Mouse (Mus musculus) cerebellum, postnatal 25 days (tissue): ENCODE measurements at regions not wholly inside any gene's neighbourhood (a gene's known extent, or its start where the extent isn't known, plus 50 kb on each side); places are given as distances from the start of the nearest gene placed in this dataset.
A peak's percentile ranks its signal among the peaks of the same experiment; 100 is the strongest.

Experiments used
- DNase-seq, 2 experiments: peaks; one replicate each; pipeline ENCODE4 v3.0.0; 2021; ENCODE audit warnings: mixed read lengths in 2 of 2

DNA sequence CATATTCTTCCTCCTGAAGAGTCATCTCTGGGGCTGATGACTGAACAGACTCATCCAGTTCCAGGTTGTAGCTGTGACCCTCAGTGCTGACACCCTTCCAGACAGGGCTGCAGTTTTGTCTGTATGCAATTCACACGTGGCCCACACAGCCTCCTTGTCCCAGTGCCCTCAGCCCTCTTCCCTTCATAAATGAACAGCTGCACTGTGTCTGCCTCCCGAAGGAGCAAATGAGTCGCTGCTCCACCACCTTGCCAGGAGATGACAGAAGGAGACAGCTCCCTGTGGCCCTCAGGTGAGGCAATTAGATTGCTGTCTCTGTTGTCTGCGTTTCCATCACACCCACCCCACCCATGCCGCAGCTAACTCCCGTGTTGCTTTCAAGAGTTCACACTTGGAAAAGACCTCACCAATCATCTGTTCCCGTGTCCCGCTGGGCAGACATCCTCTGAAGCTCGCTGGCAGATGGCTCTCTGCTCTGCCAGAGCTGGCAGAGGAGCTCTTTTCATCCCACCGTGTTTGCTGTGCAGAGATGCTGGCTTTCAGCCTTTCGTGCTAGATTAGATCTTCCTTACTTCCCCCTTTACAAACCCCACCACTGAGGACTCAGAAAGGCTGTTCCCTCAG lies 135.5 kb upstream of the Slc35f3 start:
- peak; percentile 88 to 89 for DNase-seq

DNA sequence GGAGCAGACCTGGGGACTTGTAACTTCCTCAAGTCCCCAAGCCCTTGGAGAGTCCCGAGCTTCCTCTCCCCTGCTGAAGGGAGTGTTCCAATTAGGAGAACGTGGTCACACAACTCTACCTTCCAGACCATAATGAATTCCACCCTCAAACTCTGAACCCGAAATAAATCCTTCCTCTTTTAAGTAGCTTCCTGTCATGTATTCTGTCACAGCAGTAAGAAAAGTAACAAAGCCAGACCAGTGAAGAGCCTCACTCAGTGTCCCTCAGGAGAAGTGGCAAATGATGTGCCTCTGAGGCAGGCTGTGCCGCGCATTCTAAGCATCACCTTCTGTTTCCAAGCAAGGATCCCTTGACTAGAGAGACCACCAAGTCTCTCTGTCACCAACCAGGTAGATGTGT lies 134.4 kb upstream of the Slc35f3 start:
- DNase-seq, result no peak

DNA sequence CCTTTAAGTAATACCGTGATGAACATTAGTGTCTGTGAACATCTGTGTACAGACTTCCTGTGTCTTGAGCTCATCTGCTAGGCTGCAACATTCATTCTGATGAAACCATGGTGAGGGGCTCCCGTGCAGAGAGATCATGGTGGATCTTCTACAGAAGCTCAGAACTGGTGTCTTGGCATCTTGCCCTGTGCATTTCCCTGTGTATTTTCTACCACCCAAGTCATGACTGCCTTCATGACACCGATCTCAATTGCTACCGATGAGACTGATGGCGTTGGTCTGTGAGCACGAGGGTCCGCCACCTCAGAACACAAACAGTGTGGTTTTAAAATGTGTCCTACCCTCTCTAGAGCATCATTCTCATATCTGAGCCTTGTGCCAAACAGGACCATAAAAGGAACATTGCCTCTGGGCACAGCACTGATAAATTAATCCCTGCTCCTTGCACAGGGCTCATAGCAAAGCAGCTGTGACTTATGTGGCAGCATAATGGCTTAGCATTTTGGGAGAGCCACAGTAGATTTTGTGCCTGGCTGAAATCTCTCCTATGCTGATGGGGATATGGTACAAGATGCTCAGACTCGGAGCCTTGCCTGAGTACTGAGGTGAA lies 132.8 kb upstream of the Slc35f3 start:
- no peak for DNase-seq

DNA sequence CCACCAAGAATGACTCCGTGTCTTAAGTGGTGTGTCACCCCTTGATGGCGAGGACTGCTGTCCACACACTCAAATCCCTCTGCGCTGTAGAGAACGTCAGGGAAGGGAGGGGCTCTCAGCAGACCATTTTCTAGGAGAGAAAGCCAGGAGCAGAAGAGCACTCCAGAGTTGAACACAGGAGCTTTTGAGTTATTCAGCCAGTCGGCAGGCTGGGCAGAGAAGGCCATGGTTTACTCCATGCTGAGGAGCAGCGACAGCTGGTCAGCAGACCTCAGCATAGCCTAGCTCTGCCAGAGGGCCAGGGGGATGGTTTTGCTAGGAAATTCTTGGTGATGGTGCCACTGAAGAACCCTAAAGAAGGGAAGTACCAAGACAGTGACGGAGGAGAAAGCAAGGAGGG lies 132.0 kb upstream of the Slc35f3 start:
- no peak for DNase-seq

DNA sequence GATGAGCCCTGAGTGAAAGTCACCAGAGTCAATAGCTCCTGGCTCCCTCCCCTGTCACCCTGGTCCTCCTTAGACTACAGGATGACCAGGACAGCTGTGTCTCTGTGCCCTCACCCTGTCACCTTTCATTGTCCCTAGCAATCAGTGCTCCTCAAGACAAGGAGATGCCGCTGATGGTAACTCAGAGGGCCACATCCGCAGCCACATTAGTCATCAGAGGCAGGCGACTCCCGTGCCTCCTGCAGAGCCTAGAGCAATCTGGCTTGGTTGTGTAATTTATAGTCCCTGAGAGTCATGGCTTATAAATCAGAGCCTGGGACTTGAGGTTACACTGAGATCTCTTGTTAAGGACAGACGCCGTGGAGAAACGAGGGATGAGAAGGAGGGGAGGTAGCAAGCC lies 123.9 kb upstream of the Slc35f3 start:
- peak; percentile 52 to 59 for DNase-seq

DNA sequence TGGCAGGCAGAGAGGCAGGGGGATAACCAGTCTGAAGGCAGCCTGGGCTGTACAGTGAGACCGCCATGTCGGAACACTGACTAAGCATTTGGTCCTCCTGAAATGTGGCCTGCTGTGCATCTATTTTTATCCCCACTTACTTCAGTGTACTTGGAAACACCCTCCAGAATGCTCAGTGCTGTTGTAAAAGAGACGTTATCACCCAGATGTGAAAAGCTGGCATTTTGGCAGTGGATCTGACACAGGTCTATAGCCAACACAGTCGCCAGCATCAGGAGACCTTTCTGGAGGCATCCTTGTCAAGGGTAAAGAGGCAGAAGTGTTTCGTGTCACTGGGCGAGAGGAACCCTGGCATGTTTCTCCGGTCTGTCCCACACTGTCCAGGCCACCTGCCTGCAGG lies 122.1 kb upstream of the Slc35f3 start:
- DNase-seq, result no peak

DNA sequence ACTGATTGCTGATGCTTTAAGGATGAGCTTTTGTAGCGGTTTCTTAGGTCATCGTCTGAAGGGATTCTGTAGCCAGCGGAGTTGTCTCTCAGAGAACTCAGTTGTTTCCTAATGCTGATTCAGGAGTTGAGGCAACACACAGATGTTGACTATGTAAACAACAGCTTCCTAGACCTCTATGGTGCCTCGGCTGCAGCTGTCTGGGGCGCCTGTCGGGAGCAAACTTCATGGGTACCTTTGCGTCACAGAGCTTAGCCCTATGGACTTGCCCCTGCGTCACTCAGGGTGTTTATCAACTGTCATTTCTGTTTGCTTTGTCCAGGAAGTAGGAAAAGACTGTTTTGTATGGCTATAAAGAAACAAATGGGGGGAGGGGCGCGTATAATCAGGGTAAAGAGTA lies 120.5 kb upstream of the Slc35f3 start:
- DNase-seq, result no peak

DNA sequence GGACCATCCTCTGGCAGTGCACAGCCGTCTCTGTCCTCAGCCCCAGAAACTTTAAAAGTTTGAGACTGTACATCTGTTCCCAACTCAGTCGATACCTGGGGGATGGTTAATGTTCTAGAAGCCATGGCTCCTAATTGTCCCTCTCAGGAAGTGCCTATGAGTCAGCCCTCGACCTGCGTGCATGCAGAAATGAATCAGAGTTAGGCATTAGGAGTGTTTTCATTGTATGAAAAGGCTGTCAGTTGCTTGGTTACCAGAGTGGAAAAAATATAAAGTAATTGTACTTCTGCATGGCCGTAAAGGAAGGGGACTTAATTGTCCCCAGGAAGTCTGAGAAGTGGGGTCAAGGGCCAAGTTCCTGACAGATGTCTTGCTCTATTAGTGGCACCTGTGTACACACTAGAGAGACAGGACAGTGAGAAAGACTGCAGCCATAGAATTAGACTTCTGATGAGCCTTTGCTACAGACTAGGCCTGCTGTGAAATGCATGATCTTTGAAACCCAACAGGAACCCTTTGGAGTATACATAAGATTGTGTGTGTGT lies 109.5 kb upstream of the Slc35f3 start:
- no peak for DNase-seq

DNA sequence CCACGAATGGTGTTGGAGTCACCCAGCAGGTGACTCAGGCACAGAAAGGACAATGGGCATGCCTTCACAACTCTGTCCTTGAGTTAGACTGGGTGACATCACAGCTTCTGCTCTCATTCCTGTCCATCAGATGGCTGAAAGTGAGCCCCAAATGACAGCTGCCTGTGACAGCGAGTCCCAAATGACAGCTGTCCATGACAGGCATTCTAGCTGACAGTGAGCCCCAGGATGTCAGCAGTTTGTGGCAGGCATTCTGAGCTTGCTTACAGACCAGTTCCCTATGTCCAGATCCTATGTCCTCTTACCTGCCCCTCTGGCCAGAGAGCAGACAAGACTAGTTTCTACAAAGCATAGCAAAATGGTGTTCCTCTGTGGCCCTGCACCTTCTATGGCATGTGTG lies 102.7 kb upstream of the Slc35f3 start:
- DNase-seq, result no peak

DNA sequence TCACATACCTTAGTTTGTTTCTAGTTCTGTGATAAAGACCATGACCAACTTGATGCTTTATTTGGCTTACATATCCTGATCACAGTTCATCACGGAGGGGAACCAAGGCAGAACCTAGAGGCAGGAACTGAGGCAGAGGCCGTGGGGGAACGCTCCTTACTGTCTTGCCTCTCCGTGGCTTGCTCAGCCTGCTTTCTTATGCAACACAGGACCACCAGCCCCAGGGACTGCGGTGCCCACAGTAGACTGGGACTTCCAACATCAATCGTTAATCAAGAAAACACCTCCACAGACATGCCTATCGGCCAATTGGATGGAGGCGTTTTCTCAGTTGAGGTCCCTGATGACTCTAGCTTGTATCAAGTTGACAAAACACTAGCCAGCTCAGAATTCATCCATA lies 87.8 kb upstream of the Slc35f3 start:
- DNase-seq, result no peak

DNA sequence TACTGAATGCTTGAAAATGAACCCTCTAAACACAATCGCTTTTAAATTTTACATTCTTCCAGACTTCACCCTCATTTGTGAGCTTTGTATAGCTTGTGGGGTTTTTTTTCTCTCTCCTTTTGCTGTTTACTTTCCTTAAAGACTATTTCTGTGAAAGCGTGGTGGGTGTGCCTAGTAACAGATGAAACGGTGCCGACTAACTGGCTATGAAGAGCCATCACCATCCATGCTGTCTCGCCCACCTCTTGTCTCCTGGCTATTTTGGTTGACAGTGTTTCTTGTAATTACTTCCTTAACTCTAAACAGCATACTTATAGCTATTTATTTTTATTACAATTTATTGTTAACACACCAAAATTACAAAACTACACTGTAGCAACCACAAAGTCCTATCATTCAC lies 85.6 kb upstream of the Slc35f3 start:
- DNase-seq, result no peak

DNA sequence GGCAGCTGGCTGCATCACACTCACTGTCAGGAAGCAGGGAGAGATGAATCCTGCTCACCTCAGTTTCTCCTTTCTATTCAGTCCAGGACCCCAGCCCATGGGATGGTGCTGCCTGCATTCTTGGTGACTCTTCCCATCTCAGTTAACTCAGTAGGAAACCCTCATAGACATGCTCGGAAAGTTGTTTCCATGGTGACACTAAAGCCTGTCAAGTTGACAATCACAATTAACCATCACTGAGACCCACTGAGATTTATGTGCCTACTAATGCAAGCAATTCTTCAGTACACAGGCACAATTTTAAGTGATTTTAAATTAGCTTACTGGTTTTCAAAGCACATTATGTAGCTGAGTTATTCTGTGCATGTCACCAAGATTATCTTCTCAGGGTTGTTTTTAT lies 83.8 kb upstream of the Slc35f3 start:
- no peak for DNase-seq

DNA sequence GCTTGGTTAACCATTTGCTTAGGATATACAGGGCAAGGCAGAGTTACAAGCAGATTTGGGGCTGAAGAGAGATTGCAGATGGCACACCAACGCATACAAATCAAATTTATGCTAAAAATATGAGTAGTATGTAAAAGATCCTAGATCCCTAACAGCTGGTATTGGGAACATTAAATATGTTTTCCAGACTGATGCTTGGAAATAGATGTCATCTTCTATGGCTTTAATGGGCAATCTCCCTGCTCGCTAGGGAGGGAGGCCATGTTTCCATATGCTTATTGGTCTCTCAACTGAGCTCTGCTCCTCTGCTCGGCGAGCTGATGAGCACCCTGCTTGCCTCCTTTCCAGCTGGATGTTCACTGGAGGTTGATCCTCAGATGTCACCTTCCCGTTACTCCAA lies 82.0 kb upstream of the Slc35f3 start:
- DNase-seq, result no peak

DNA sequence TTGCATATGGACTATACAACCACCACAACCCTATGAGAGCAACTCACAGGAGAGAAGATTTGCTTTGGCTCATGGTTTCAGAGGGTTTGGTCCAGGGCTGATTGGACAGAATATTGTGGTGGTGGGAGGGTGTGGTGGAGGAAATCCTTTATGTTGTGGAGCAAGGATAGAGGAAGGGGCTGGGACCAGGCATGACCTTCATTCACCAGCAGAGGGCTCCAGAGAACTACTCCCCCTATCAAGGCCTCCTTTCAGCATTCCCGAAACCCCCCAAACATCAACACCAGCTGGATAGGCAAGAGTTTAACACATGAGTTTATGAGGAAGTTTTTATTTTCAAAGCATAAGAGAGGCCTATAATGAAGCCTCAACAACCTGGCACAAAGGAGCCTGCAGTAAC lies 76.7 kb upstream of the Slc35f3 start:
- no peak for DNase-seq

DNA sequence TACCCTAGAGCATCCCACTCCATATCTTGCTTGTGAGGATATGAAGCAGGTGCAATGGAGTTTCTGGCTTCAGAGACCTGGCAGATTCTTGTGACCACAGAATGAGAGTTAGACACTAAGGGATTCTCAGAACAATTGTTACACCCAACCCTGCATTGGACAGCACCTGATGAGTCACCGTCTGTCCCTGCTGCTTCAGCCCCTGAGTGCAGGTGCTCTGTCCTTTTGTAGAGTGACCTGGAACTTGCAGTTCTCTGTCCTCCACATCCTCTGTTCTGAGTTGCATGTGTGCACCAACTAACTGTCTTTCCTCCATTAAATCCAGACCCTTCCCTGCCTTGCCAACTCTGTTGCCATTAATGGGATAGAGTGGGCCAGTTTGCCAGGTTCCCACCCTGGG lies 66.6 kb upstream of the Slc35f3 start:
- DNase-seq, result peak; percentile 65 to 67

DNA sequence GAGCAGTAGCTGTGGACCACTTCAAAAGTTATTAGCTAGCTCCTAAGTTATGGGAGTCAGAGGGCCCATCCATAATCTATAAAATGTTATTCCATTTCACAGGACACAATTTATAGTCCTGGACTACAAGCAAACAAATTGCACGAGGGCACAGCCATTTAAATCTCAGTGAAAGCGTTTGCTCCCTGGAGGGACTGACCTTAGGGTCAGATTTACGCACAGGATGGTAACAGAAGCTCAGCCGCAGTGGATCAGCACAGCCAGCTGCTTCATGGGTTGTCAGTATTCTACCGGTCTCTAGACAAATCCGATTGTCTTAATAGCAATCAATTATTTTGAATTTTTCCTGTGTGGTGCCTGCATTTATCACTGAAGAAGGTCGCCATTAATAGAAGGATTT lies 65.8 kb upstream of the Slc35f3 start:
- no peak for DNase-seq

DNA sequence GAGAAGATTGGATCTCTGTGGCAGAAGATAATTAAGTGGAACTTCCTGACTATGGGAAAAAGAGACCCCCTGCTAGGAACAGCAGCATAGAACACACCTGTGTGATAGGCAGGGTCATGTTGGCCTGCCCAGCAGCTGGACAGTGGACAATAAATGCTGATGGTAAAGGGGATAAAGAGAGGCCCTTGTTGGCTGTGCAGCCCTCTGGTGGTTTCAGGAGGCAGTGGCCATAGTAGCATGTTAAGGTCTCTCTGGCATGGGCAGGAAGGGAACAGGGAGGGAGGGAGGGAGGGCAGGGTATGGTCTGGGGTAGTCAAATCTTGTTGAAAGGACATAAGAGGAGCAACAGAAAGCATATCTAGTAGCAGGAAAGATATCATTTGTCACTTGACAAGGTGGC lies 58.7 kb upstream of the Slc35f3 start:
- no peak for DNase-seq

DNA sequence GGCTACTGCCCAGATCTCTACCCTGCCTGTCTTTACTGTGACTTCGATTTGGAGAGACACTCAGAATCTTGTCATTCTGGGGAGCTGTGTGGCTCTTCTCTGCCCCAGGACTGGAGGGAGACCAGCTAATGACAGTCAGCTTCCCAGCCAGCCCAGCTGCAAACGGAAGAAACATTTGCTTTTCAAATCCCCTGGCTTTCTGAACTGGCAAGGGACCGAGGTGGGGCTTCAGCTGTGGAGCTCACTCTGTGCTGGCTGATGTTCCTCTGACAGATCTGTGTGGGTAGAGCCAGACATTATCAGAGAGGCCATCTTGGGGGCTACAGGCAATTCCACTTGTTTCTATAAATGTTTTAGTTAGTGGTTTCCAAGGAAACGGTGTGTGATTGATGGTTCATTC lies 54.0 kb upstream of the Slc35f3 start:
- no peak for DNase-seq
